Mouse (Mus musculus): ENCODE results near the gene Dnajc6.

Gene Dnajc6

DNA sequence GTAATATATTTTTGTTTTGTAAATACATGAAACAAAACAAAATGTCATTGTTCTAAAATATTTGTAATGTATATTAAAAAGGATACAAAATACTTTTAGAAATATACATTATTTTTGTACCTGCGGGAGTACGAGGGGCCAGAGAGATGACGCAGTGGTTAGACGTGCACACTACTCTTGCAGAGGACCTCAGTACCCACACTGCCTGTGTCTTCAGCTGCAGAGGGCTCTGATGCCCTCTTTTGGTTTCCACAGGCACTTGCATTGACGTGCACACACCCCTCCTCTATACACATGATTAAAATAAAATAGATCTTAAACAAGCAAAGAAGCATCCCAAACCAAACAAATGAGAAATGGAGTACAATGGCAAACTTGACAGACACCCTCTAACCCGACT is 146.3 kb downstream of the Dnajc6 start:
- DNase-seq (ENCODE audit: low read depth, low spot score), result no peak

DNA sequence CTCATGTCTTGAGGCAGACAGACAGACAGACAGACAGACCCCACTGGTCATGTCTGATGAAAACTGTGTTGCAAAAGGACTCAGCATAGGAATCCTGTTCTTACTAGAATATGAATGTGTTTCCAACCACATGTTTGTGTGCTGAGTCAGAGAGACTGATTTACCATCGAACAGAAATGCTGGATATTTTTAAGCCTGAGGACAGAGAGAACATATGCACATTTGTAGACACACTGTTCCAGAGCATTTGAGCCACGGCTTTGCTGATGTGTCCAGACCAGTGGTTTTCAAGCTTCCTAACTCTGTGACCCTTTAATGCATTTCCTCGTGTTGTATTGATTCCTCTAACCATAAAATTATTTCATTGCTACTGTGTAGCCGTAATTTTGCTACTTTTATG is 146.8 kb downstream of the Dnajc6 start:
- DNase-seq (ENCODE audit: low read depth, low spot score), result no peak

DNA sequence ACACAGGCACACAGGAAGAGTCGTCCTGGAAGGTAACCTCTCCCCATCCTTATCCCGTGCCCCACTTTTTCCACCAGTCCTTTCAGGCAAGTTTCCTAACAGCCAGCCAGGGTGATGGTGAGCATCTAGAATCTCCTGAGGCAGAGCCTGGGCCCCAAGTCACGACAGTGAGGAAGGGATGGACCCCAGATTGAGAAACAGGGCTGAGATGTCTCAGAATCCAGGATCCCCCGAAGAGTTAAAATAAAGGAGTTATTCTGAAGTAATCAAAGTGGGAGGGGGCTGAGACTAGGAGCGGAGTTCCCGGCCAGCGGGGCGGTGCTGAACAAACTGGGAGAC is 150.4 kb downstream of the Dnajc6 start:
- no peak for DNase-seq (ENCODE audit: low read depth, low spot score)

DNA sequence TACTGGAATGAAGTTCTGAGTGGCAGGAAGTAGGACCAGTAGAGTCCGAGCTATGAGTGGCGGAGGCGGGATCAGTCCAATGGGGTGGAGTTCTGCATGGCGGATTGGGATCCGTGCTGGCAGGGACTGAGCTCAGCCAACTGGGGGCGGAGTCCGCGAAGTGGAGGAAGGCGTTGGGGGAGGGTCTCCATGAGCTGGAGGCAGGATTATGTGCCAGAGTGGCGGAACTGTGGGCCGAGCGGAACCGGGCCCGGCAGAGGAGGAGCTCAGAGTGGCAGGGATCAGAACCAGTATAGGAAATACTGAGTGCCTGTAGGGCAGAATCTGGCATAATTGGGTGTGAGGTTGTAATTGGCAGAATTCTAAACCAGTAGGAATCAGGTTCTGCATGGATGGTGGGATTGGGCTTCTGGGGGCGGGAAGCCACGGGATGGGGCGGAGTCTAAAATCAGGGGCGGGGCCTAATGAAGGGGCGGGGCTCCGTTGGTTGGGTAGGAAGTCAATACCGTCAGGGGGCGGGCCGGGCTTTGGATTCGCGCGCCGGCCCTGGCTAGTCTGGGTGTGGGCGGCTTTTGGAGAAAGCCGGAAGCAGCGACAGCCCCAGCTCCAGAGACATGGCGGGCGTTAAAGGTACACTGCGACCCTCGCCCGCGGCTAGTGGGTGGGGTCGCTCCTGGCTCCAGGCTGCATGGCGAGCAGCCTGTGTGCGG is 150.9 kb downstream of the Dnajc6 start, which contains the start of gene Leprot:
Leprot (plus strand) TSS at position 523 of the 710 bp plus-strand sequence.
- DNase-seq (ENCODE audit: low read depth, low spot score), result peak; percentile 92

DNA sequence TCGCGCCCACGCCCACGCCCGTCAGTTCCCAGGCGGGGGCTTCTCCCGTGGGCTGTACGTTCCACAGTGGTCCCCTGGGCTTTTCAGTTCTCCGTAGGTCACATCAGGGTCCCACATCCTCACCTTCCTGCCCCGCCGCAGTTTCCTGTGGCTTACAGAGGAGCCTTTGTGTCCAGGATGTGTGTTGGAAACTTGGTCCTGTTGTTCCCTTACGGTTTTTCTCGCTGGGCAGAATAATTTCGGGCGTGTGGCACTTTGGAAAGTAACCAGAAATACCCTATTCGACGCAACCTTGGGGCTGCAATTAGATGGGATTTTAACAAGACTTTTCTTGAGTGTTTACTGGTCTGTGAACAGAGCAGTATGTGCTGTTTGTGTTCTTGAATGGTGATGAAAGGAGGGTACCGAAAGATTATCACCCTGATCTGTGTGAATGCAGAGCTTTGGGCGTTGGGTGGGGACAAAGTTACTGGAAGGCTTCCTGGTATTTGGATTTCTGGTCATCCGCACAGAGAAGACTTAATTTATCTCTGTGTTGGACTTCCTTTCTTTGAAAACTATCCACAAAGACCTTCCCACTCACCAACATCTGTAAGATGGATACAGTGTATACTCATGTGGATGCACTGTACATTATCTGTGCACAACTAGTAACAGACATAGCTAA is 151.7 kb downstream of the Dnajc6 start:
- DNase-seq (ENCODE audit: low read depth, low spot score), result peak; percentile 44

DNA sequence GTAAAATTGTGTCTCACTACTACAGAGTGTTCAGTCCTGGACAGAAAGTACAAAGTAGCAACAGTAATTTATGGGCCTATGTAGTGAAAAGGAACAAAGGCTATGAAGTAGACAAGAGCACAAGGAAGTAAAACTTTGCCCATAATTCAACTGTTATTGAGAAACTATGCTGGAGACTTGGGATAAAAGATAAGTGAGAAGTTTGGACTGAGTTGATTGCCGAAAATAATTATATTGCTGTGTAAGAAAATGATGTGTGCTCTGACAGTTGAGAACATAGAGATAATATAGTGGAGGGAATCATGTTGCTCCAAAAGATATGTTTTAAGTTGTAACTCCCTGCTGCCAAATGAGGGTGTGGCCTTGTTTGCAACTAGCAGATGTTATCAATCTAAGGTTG is 152.3 kb downstream of the Dnajc6 start:
- no peak for DNase-seq (ENCODE audit: low read depth, low spot score)

DNA sequence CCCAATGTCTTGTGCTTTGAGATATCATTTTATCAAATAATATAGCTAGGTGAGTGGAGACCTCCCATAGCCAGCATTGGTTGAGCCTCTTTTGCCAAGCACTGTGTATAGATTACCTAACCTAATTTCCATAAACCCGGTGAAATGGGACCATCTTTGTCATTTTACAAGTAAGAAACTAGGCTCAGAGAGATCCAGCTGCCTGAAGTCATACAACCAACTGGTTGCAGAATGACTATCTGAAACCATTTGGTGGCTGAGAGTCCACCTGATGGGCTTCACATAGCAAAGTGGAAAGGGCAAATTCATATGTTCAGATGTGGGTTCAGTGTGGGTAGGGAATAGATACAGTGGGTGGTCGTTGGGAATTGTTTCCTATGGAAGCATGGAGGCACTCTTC is 154.5 kb downstream of the Dnajc6 start:
- DNase-seq (ENCODE audit: low read depth, low spot score), result no peak

DNA sequence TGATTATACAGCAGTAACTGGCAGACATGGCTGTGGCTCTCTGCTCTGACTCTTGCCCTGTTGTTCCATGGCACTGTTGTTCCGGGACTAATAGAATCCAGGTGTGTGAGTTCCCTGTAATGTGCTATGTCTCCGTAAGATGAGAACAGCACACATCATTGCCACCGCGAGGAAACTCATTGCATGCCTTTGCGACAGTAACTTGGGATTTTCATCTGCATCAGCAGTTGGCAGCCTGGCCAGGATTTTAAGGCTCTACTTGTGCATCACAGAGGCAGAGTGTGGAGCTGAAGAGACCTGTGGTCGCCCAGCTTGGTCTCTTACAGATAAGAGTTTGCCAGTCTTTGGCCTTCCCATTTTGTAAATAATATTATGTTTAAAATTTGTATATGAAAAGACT is 157.8 kb downstream of the Dnajc6 start:
- no peak for DNase-seq (ENCODE audit: low read depth, low spot score)

DNA sequence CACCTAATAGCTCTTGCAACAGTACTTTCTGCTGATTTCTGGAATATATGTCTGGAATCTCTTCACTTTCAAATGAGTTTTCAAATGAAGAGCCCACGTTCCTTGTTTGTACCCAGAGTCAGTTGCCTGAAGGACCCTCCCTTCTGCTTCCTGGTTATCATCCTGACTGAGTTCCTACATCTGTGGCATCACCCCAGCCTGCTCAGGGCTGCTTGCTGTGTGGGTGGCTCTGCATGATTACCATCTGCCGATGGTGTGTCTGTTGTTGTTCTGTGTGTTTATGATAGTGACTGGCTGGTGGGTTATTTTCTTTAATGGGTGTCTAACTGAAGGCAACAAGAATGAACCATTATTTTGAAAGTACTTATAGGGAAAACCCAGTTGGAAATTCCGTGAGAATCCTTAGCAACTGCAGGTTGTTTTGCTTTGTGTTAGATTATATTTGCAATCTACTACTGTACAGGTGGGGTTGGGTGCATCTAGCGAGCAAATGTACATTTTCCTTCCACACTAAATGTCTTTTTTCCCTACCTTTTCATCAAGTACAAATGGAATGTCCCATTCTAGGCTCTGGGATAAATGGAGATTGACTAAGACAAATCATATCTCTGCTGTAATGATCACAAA is 158.5 kb downstream of the Dnajc6 start:
- DNase-seq (ENCODE audit: low read depth, low spot score), result peak; percentile 49

DNA sequence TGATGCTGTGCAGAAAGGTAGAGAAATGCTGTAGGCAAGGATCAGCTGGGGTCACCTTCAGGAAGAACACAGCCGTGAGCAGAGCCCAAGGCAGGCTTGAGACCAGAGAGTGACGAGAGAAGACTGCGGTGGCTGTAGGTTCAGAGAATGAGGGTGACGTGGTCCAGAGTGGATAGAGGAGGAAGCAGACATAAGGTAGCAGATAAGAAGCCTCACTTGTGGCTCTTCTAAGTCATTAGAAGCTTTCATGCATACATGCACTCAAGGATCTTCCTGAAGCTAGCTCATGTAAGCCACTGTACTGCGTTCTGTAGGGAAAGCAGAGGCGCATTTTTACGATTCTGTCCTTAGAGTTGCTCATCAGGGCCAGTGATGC is 159.0 kb downstream of the Dnajc6 start:
- DNase-seq (ENCODE audit: low read depth, low spot score), result peak; percentile 34

DNA sequence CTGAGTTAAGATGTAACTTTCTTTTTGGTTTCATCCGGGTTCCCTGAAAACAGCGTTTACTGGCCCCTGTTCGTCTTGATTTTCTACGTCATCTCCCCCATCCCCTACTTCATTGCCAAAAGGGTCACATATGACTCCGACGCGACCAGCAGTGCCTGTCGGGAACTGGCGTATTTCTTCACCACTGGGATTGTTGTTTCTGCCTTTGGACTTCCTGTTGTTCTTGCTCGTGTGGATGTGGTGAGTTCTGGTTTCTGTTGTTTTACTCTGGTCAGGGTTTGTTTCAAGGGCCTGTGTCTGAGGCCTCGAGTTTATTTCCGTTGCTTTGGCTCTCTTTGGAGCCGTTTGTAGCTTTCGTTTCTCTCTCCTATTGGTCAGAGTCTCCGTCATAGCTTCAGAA is 159.6 kb downstream of the Dnajc6 start:
- no peak for DNase-seq (ENCODE audit: low read depth, low spot score)

DNA sequence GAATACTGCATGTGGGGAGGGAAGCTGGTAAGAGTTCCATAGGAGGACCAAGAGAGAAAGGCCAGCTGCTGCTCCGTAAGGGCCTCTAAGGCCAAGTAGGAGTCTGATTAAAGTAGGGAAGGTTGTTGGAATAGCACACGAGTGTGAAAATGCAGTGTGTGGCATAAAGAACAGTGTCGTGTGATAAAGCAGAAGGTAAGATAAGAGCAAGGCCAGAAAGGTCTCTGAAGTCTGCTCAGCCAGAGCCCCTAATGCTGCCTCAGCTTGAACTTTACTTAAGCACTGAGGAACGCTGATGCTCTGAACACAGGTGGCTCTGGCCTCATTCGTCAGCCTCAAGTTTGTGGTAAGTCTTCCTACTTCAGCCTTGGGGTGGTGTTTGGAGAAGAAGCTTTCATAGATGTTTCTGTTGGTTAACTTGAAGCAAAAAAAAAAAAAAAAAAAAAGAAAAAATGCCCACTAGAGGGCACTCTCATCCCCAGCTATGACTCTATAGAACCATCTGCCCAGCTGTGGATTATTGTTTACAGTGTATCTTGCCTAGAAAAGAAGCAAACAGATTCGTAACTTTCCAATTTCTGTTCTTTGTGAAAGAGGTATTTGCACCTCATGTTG is 160.6 kb downstream of the Dnajc6 start:
- DNase-seq (ENCODE audit: low read depth, low spot score), result peak; percentile 45

DNA sequence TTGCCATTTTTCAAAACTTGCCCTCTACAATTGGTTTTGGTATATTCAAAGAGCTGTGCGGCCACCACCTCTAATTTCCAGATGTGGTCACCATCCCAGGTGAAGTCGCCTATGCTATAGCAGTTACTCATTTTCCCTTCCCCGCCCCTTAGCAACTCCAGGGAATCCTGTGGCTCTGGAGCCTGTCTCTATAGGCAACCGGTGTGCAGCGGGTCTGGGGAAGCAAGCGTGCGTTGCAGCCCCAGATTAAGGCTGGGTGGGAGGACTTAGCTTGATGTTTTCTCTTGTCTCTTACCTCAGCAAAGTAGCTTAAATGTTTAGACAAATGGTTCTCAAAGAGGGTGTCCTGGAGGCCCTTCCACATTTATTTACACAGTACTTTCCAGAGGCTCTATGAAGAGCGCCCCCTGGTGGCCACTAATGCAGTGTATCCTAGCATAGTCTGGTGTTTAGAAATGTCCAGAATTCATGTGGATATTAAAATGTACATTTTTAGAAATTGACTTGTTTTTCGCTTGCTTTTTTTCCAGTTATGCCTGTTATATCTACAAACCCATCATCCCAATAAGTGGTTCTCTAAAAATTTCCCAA is 167.8 kb downstream of the Dnajc6 start:
- DNase-seq (ENCODE audit: low read depth, low spot score), result peak; percentile 54

DNA sequence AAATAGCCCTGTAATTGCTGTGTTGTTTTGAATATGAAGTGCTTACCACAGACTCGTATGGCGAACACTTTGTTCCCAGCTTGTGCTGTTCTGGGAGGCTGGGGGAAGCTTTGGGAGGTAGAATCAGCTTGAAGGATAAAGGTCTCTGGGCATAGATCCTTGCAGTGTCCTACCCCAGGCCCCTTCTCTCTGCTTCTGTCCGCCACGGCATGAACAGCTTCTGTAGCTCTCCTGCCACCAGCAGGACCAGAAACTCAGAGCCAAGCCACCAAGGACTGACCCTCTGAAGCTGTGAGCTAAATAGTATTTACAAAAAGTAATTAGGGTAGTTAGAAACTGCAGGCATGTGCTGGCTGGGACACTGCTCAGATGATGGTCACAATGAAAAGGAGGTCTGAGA is 168.3 kb downstream of the Dnajc6 start:
- no peak for DNase-seq (ENCODE audit: low read depth, low spot score)

DNA sequence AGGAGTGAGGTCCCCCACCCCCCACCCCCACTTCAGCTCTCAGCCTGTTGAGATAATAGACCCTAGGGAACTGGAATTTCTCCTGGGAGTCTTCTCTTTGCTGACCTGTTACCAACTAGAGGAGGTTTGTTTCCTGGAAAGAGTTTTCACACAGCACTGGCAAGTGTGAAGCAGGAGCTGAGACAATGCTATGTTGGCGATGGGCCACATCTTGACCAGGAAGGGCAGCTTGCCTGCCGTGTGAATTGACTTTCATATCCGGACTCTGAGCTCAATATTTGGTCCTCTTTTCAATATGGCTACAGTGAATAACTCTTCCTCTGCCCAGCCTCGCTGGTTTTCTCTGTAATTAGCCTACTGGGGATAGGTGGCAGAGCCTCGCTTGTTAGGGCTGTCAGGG is 172.7 kb downstream of the Dnajc6 start:
- no peak for DNase-seq (ENCODE audit: low read depth, low spot score)

DNA sequence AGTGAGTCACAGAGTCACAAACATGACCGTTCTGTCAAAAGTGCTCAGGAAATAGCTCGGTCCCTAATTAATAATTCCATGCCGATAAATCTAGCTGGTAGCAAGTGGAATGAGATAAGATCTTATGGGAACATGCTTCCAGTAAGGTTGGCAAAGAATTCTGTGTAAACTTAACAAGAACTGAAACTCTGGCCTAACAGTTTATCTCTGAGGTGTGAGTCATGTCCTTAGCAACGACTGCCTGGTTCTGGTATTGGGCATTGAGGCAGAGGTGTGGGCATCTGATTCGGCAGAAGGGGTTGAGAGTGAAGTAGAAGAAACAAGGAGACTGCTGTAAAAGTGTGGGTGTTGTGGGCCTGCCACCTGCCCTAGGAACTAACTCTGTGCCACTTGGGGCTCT is 173.4 kb downstream of the Dnajc6 start:
- no peak for DNase-seq (ENCODE audit: low read depth, low spot score)

DNA sequence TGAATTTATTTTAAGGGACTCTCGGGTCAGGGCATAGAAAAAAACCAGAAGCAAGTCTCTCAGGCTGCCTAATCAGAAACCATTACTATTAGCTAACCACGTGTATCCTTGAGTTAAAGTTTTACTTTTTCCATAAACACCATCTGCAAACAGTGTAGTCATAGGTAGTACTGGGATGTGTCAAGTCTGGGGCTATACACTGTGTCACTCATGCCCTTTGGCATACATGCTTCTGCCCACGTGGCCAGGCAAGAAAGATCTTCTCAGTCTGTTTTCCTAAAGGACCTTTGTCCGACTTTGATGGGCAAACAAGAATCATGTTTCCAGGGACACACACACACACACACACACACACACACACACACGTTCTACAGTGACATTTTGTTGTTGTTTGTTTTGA is 178.3 kb downstream of the Dnajc6 start:
- no peak for DNase-seq (ENCODE audit: low read depth, low spot score)

DNA sequence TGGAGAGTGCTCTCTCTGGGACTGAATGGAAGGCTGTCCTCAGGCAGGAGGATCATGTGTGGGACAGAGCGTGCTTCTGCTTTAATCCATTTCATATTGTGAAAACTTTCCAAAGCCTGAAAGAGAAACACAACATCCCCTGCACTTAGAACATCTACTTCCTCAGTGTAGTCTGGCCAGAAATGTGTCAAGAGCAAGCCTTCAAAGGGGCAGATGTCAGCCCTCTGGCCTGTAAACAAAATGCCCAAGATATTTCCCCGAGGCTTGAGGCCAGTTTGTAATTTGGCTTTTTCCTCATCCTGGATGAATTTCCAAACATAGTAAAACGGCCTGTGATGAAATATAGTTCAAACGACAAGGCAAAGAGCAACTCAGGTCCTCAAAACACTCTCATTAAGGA is 179.3 kb downstream of the Dnajc6 start:
- DNase-seq (ENCODE audit: low read depth, low spot score), result no peak

DNA sequence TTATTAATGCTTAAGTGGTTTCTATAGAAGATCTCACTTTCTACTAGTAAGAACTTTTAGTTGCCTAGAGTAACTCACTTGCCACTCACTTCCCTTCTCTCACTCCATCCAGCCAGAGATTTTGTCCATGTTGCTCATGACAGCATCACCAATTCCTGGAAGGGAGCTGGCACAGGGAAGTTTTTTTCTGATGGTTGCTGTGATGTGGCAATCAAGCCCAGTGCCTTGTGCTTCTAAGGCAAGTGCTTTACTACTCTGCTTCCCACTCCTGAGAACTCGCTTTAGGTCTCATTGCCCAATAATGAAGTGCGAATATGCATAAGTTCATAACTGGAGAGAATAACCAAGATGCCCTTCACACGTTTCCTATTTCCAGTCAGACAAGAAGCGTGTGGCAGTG is 186.2 kb downstream of the Dnajc6 start:
- DNase-seq (ENCODE audit: low read depth, low spot score), result no peak

DNA sequence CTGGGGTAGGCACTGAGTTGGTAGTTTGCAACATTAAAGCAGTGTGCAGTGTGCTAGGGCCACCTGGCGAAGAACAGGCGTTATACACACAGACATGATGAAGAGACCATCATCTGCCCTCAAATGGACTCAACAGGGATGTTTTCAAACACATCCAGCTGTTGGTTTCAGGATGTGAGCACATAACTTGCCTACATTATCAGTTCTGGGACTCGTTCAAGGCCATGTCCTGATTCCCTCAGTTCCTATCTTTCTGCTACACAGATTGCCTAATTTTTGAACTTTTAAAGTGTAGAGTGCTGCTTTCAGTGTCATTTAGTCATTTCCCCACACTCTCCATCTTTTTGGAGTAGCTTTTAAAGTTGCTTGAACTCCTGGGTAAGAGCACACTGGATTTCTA is 186.6 kb downstream of the Dnajc6 start:
- no peak for DNase-seq (ENCODE audit: low read depth, low spot score)

DNA sequence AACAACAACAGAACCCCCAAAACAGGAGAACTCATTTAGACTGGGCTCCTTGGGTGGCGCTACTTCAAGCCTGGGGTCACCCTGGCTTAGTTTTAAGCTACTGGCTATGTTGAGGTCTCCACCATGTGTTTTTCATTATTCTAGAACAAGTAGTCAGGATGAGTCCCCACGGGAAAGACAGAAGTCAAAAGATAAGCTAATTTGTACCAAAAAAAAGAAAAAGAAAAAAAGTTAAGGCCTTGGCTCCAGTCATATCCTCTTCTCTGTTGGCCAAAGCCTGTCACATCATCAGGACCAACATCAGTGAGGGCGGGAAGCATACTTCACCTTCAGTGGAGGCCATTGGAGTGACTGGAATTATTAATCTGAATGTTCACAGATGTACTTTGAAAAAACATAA is 188.4 kb downstream of the Dnajc6 start:
- no peak for DNase-seq (ENCODE audit: low read depth, low spot score)

DNA sequence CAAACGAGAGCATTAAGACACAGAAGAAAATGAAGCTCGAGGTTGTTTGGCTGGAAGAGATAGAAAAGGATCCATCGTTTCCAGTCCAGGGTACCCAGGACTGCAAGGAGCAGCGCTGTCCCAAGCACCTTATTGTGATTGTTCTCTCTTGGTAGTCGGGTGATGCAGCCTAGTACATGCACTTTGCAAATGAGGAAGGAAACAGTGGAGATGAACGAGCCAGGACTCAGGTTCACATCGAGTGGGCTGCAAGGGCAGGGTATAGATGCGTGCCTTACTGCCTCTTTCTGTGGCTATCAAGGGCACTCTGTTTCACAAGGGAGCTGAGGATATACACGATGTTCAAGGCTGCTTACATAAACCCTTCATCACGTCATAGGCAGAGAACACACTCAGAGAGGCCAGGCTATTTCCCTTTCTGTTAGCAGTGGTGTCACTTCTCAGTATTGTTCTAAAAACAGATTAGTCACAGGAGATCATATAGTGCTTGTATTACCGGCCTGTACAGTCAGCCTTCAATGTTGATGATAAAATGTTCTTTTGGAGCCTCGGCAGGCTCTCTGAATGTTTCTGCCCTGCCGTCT is 189.9 kb downstream of the Dnajc6 start:
- DNase-seq (ENCODE audit: low read depth, low spot score), result no peak
